Mouse (Mus musculus) testis, adult 2 months (tissue): ENCODE data around the gene Them4.

Experiments
- CTCF ChIP-seq: fragments of 200-500 bp; IDR thresholded peaks from 2 replicates; pipeline ENCODE4 v1.5.1; 2012; ENCODE audit warnings: low read depth, mild to moderate bottlenecking, inconsistent platforms, low read length, moderate library complexity; ENCODE audit not compliant: control insufficient read depth, insufficient read depth, insufficient replicate concordance
- POLR2A ChIP-seq: fragments of 200-500 bp; IDR thresholded peaks from 2 replicates; pipeline ENCODE4 v1.6.1; 2012; ENCODE audit warnings: low read depth, mild to moderate bottlenecking, inconsistent platforms, low read length, moderate library complexity; ENCODE audit not compliant: control insufficient read depth

DNA sequence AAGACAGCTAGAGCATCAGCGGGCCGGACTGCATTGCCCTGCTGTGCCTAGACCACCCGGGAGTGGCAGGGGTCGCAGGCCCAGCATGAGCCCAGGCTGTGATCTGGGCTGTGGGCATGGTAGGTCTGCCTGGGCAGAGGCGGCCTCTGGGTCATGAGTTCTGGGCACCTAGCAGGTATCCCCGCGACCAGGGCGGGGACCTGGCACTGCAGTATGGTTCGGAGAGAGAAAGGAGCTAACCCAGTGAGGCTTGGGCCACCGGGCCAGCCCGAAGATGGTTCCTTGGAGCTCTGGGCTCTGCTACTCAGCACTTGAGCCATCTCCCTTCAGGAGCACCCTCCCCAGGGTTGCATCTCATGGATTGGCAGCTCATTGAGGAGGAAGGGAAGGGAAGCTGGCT is 33.9 kb upstream of the Them4 start:
- TF ChIP-seq POLR2A (no peak), CTCF (no peak)
